Mouse (Mus musculus) limb, embryonic 10.5 days (tissue): Measurements from ENCODE around the gene Swt1. TPM values are rescaled to one million over a fixed set of nuclear protein-coding genes. Genes with fewer than 3 reads are reported as not detected.

Source experiments
- DNase-seq: peaks from one replicate; pipeline ENCODE4 v3.0.0-alpha.2; 2017; ENCODE audit warnings: low spot score
- H3K27ac ChIP-seq: fragments of 300-500 bp; sonication (generic); 2 replicates; pipeline ENCODE4 v1.5.1; 2016; ENCODE audit warnings: mild to moderate bottlenecking
- H3K27me3 ChIP-seq: fragments of 300-500 bp; sonication (generic); 2 replicates; pipeline ENCODE4 v1.6.1; 2016; ENCODE audit warnings: low read depth, mild to moderate bottlenecking; ENCODE audit not compliant: poor library complexity, severe bottlenecking
- H3K36me3 ChIP-seq: fragments of 300-500 bp; sonication (generic); 2 replicates; pipeline ENCODE4 v1.6.1; 2016; ENCODE audit warnings: mild to moderate bottlenecking, moderate library complexity
- H3K4me1 ChIP-seq: fragments of 300-500 bp; sonication (generic); 2 replicates; pipeline ENCODE4 v1.6.1; 2016
- H3K4me3 ChIP-seq: fragments of 300-500 bp; sonication (generic); 2 replicates; pipeline ENCODE4 v1.5.1; 2016; ENCODE audit warnings: mild to moderate bottlenecking, moderate library complexity
- H3K9me3 ChIP-seq: fragments of 300-500 bp; sonication (generic); replicated peaks from 2 replicates; pipeline ENCODE4 v1.6.1; 2016; ENCODE audit warnings: mild to moderate bottlenecking
- WGBS: fragments of 180-500 bp; shearing (Covaris S2); methylation state at CpG from one replicate; pipeline ENCODE4 v1.1.7; 2016; 5-methylcytosine and 5-hydroxymethylcytosine counted together
- microRNA-seq: library from miRNA; unstranded; fragments of <30 nt; microRNA quantifications from one replicate; pipeline ENCODE4, GENCODE M21; 2017
- polyA plus RNA-seq: library from polyadenylated mRNA; unstranded; fragments of >200 nt; fragmentation: Nextera tagmentation; extraction: Ambion mirVana; gene quantifications from 2 replicates; pipeline ENCODE4 v1.2.1, GENCODE M21; 2016

Gene Swt1
- polyA plus RNA-seq, 1 experiment from 2014 or later: 18.3 TPM

DNA sequence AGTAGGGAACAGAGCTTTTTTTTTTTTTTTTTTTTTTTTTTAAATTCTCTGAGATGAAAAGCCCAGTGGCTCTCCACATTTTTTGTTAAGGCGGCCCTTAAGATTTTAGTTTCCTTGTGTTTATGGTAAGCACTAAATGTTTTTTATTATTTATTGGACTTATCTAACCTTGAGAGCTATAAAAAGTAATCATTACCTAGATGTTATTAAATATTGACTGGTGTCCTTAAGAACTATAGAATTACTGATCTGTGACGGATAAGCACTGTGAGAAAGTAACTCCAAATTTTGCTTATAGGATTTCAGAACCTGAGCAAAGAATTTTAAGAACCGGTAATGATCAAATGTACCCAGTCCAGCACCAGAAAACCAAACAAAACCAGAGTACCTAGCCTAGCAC, 95.4 kb downstream of the Swt1 start:
- 90% methylated on average over 3 of the region's 3 CpGs for WGBS
- no peaks in the 10 kb centered on the region for H3K27me3 ChIP-seq
- H3K9me3 ChIP-seq: no peaks in the 10 kb centered on the region
- no peaks in the 10 kb centered on the region for H3K36me3 ChIP-seq
- H3K4me1 ChIP-seq: no peaks in the 10 kb centered on the region
- no peak overlapping the region for H3K27ac ChIP-seq
- DNase-seq: no peak
- H3K4me3 ChIP-seq: no peak overlapping the region

DNA sequence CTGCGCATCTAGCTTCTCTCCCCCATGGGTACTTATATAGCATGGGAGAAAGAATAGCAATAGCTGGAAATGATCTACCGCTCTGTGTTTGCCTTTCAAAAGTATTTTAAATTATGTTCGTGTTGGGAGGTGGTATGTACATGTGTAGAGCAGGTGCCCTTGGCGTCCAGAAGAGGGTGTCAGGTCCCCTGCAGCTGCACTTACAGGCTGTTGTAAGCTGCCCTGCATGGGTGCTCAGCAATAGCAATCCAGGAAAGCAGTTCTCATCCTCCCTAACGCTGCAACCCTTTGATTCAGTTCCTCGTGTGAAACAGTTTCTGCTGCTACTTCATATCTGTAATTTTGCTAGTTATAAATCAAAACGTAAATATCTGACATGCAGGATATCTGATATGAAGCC, 98.7 kb downstream of the Swt1 start:
- Histone ChIP-seq H3K27ac (no peak overlapping the region), H3K4me1 (no peaks in the 10 kb centered on the region), H3K36me3 (no peaks in the 10 kb centered on the region), H3K27me3 (no peaks in the 10 kb centered on the region), H3K9me3 (no peaks in the 10 kb centered on the region), H3K4me3 (no peak overlapping the region)
- 85% methylated on average over 7 of the region's 7 CpGs for WGBS
- DNase-seq: no peak

DNA sequence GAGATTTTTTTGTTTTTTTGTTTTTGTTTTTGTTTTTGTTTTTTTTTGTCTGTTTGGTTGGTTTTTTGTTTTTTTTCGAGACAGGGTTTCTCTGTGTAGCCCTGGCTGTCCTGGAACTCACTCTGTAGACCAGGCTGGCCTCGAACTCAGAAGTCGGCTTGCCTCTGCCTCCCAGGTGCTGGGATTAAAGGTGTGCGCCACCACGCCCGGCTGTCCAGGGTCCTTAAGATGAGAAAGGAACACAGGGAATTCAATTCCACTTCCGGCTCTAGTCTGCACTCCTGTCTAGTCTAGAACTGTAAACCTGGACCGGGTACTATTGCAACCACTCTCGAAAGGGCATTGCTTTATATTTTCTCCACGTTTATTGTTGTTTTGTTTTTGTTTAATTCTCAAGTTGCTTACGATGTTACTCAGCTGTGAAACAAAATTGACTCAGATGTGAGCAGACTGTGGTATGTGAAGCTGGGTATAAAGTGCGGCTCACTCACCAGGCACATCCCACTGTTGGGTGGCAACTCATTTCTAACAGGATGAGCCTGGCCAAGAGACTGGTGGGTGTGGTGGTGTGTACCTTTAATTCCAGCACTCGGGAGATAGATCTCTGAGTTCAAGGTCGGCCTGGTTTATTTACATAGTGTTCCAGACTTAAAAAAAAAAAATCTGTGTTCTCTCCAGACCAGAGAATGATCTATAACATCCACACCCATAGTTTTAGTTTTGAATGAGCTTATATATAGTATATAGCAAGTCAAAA, 99.7 kb downstream of the Swt1 start:
- H3K27ac ChIP-seq: no peak overlapping the region
- no peak for DNase-seq
- H3K4me1 ChIP-seq: no peaks in the 10 kb centered on the region
- no peaks in the 10 kb centered on the region for H3K27me3 ChIP-seq
- H3K36me3 ChIP-seq: no peaks in the 10 kb centered on the region
- 91% methylated on average over 14 of the region's 14 CpGs for WGBS
- no peak overlapping the region for H3K4me3 ChIP-seq
- no peaks in the 10 kb centered on the region for H3K9me3 ChIP-seq

DNA sequence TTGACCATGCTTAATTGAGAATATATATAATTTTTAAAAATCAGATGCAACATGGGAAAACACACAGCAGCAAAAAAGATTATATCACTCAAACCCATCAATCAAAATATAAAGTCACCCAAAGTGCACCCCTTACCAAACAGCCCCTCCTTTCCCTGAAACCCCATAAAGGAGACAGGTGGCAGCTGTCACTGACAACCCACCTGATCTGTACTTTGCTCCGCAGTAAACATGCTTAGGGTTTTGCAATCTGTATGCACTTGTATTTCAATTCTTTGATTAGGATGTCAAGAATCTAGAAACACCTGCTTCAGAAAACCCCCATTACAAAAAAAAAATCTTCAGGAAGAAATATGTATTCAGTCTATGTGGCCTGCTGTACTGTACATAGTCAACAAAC, 102.9 kb downstream of the Swt1 start:
- no peak for DNase-seq
- Histone ChIP-seq H3K4me3 (no peak overlapping the region), H3K27me3 (no peaks in the 10 kb centered on the region), H3K4me1 (no peaks in the 10 kb centered on the region), H3K9me3 (no peaks in the 10 kb centered on the region), H3K27ac (no peak overlapping the region), H3K36me3 (no peaks in the 10 kb centered on the region)
- WGBS: 98% methylated on average over 1 of the region's 1 CpGs

DNA sequence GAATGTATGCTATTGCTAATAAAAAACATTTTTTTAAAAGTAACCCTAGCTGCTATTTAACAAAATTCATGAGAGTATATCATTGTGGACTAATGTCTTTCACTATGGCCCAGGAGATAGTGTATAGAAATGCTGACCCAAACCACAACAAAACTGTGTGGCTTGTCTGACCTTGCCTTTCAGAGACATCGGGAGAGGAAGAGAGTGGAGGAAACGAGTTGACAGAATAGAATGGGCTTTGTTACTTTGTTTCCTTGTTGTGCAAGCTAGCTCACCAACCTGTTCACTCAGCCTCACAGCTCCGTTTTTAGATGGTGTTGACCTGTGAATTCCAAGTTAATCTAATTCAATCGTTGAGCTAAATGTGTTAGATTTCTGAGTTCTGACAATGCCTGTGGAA, 107.8 kb downstream of the Swt1 start:
- Histone ChIP-seq H3K4me1 (peaks cover 6% of the 10 kb centered on the region; the same call in 1 of the 2 replicates), H3K27ac (no peak overlapping the region), H3K27me3 (no peaks in the 10 kb centered on the region), H3K36me3 (no peaks in the 10 kb centered on the region), H3K4me3 (no peak overlapping the region), H3K9me3 (no peaks in the 10 kb centered on the region)
- 76% methylated on average over 4 of the region's 4 CpGs for WGBS
- DNase-seq: no peak

DNA sequence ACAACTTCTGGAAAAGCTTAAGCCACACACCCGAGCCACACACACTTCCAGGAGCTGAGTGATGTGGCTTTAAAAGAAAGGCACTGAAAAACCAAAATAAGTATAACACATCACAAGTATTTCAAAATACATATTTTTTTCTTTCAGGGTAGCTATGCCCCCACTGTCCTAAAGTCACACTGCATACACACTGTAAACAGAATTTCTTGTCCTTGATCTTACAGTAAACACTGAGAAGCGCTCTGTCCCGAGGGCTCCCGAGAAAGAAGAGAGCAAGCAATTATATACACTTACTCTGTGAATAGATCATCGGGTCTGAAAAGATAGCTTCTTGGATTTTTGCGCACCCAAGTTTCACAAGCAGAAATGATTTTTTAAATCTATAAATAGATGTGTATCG, 109.0 kb downstream of the Swt1 start:
- no peak for DNase-seq
- WGBS: 91% methylated on average over 7 of the region's 7 CpGs

More for the DNA sequence above, 109.0 kb downstream of the Swt1 start:
- Histone ChIP-seq H3K4me1 (peaks cover 6% of the 10 kb centered on the region; the same call in 1 of the 2 replicates), H3K27me3 (no peaks in the 10 kb centered on the region), H3K4me3 (no peak overlapping the region), H3K27ac (no peak overlapping the region), H3K36me3 (no peaks in the 10 kb centered on the region), H3K9me3 (no peaks in the 10 kb centered on the region)

Small RNA genes lying within 50 kb of the gene (microRNA-seq; reads per million reads assigned to microRNA genes)
- not detected for gene Mir7682

Other genes with a start within 250 kb of the Swt1 start
- gene Gm47985, start 245.9 kb downstream of the Swt1 start, polyA plus RNA-seq: 0.28 and 0.44 TPM in 2 replicates
- gene Gm8947, start 236.1 kb downstream of the Swt1 start, polyA plus RNA-seq: not detected in 2 replicates
- not detected in 2 replicates for gene Gm47995, start 230.0 kb downstream of the Swt1 start, polyA plus RNA-seq
- gene 3110040M04Rik, start 224.3 kb downstream of the Swt1 start, polyA plus RNA-seq: not detected in 2 replicates
- gene Gm47996, start 218.3 kb downstream of the Swt1 start, polyA plus RNA-seq: 0.50 TPM in 1 of 2 replicates, not detected in the other
- gene Ivns1abp, start 84.0 kb downstream of the Swt1 start, polyA plus RNA-seq: 343 and 366 TPM in 2 replicates
- 45.2 and 50.7 TPM in 2 replicates for gene Trmt1l, start 87 bp upstream of the Swt1 start, polyA plus RNA-seq
- gene Rnf2, start 72.5 kb upstream of the Swt1 start, polyA plus RNA-seq: 95.1 and 111 TPM in 2 replicates
- gene Fam129a, start 142.7 kb upstream of the Swt1 start, polyA plus RNA-seq: 0.90 and 1.3 TPM in 2 replicates